Mouse (Mus musculus) adrenal gland, adult 2 months (tissue): ENCODE measurements around the gene Taar1. TPM values are rescaled to one million over a fixed set of nuclear protein-coding genes. Genes with fewer than 3 reads are reported as not detected.

Source experiments
- DNase-seq: peaks from one replicate; pipeline ENCODE4 v3.0.0; 2021
- long read RNA-seq: library from polyadenylated mRNA; stranded (forward); transcript quantifications from one replicate; pipeline ENCODE4 v2.0.0, GENCODE M21; 2021
- polyA plus RNA-seq: library from polyadenylated mRNA; depleted of rRNA; stranded (reverse); fragments of >200 nt; gene quantifications from 2 replicates; pipeline ENCODE4 v1.2.3, GENCODE M21; 2012; rRNA removed
- total RNA-seq, 2 experiments: library from RNA; stranded (reverse); gene quantifications; 2 replicates each; pipeline ENCODE4 v1.2.3; 2021

The Taar1 gene
- not detected for total RNA-seq
- not detected in 2 replicates for polyA plus RNA-seq
- long read RNA-seq: 0 reads

DNA sequence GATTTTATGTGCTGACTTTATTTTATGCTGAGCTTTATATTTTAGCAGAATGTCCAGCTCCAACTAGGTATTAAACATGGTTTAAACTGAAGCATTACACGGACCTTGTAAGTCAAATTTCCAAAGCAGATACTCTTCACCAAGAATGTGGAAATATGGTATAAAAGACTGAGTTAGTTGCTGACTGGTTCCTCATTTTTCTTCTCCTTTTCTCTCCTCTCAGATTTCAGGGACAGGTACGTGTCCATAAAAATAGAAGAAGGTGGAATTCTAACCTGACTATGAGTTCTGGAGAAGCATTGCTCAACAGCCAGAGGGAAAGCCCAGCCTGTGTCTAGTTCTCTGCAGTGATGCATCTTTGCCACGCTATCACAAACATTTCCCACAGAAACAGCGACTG lies at the start of gene Taar1:
TSS of gene Taar1 (plus strand) at position 301 of the 400 bp plus-strand sequence.
- no peak for DNase-seq

DNA sequence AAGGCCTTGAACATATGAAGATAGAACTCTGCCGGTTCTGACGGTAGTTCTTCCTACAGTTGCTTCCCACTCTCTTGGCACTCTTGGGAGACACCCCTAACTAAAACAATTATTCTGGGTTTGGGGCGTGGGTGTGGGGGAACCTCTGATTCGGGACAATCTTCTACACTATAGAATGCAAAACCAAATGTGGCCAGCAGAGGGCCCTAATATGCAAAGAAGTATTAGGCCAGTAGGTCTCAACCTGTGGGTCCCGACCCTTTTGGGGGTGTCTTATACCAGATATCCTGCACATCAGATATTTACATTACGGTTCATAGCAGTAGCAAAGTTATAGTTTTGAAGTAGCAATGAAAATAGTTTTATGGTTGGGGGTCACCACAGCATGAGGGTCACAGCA lies 39.5 kb upstream of the Taar1 start:
- DNase-seq: peak; percentile 15

GRCm38 (mm10) chr10:23884910-23885309 lies 35.2 kb upstream of the Taar1 start:
- no peak for DNase-seq

- no peak for DNase-seq
Observed at GRCm38 (mm10) chr10:23886060-23886459, 34.1 kb upstream of the Taar1 start.

- no peak for DNase-seq
Observed at GRCm38 (mm10) chr10:23892987-23893386, 27.2 kb upstream of the Taar1 start.

DNA sequence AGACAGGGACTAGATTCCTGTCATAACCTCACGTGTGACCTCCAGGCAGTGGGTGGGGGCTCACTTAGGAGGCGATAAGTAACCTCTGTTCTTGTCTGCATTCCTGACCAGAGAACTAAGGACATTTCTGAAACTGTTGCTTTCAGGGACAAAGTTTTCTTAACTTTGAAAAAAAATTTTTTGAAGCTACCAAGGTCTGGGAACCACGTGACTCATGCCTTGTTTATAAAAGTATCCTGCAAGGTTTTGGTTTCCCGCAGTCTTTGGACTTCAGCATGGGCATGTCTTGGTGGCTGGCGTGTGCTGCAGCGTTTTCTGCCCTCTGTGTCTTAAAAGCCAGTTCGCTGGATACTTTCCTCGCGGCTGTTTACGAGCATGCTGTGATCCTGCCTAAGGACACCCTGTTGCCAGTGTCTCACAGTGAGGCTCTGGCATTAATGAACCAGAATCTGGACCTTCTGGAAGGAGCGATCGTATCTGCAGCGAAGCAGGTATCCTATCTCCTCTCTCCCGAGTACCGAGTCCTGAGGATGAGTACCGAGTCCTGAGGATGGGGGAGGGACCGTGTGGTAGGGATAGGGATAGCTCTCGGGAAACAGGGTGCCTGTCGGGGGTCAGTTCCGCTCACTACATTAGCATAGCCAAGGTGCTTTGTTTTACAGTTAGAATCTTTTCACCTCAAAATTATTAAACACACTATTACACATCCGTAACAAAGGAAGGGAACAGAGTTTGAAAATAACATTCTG lies 25.4 kb upstream of the Taar1 start, which contains the start of gene Vnn1:
TSS of gene Vnn1 (plus strand) at position 88 of the 749 bp plus-strand sequence.
- DNase-seq: peak; percentile 58

GRCm38 (mm10) chr10:23895376-23895775 lies 24.8 kb upstream of the Taar1 start:
- DNase-seq: peak; percentile 28

GRCm38 (mm10) chr10:23901119-23901518 lies 19.0 kb upstream of the Taar1 start:
- DNase-seq: no peak

DNA sequence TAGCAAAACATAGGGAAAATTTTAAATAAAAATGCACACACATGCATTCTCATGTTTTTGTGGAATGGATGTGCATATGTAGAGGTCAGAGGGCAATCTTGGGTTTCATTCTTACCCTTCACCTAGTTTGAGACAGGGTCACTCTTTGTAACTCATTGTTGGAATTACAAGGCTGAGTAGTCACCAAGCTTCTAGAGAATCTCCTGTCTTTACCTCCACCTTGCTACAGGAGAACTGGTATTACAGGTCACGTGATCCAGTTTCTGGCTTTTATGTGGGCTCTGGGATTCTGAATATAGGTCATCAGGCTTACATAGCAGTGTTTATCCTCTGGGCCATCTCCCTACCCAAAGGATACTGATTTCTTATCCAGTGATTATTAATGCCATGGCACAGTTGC lies 14.5 kb upstream of the Taar1 start:
- no peak for DNase-seq

GRCm38 (mm10) chr10:23922468-23922867 lies 2.3 kb downstream of the Taar1 start:
- DNase-seq: no peak

- peak; percentile 21 for DNase-seq
Observed at GRCm38 (mm10) chr10:23923941-23924340, 3.8 kb downstream of the Taar1 start.

- no peak for DNase-seq
Observed at GRCm38 (mm10) chr10:23937613-23938012, 17.5 kb downstream of the Taar1 start.

DNA sequence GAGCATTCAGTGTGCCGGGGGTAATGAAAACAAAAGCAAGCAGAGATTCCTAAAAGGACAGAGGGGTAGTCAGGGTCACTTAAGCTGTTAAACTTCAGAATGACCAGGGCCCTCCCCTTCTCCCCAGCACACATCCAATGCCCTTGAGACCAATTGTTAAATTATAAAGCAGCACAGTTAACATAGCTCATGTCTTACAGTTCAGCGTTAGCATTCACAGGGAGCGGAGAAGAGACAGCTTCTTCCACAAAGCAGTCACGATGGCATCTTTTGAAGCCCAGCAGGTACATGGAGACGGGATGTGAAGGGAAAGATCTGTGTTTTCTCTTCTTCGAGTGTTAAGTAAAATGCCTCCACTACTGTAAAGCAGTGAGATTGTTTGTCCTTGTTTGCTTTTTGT lies 18.2 kb downstream of the Taar1 start, which contains the start of gene Taar2:
TSS of gene Taar2 (plus strand) at position 261 of the 400 bp plus-strand sequence.
- DNase-seq: no peak

GRCm38 (mm10) chr10:23942465-23942864 lies 22.3 kb downstream of the Taar1 start:
- DNase-seq: no peak

GRCm38 (mm10) chr10:23948026-23948425 lies 27.9 kb downstream of the Taar1 start:
- no peak for DNase-seq

GRCm38 (mm10) chr10:23949508-23950005 lies 29.4 kb downstream of the Taar1 start, which contains the start of gene Taar3:
Gene Taar3, plus strand, starts transcription at chr10:23949558.
- DNase-seq: no peak

GRCm38 (mm10) chr10:23951714-23952113 lies 31.6 kb downstream of the Taar1 start:
- DNase-seq: no peak

DNA sequence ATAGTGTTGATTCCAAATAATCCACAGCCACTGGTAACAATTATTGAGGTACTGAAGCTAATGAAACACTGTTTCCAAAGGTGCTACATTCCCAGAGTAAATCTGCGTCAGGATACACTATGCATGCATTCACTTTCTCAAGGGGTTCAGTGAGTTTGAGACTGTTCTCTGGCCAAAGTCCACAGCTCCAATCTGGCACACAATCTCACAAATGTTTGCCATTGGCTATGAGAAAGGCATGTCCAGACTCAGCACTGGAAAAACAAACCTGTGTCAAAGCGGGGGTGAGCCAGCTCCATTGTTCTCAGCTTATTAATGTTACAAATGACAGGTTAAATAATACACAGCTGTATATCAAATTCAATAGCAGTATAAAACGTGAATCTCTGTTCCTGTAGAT lies 38.9 kb downstream of the Taar1 start:
- DNase-seq: no peak

GRCm38 (mm10) chr10:23960444-23960915 lies 40.3 kb downstream of the Taar1 start, which contains the start of gene Taar4:
Gene Taar4, plus strand, starts transcription at chr10:23960494.
- DNase-seq: no peak

DNA sequence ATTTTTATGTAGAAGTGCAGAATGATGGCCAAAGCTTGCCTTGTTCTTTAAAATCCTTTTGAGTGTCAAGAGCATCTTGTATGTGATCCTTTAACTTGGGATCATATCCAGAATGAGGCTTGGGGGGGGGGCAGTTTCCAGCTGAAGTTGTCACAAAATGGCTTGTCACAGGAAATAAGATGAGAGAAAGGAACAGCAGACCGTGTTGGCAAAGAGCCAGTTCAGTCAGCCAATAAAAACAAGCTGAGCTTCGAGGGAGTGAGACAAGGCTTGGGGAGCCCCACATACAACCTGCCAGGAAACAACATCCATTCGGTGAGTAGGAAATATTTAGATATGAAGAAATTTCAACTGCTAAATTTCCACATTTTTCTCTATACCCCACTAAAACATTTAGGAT lies 43.3 kb downstream of the Taar1 start:
- no peak for DNase-seq

DNA sequence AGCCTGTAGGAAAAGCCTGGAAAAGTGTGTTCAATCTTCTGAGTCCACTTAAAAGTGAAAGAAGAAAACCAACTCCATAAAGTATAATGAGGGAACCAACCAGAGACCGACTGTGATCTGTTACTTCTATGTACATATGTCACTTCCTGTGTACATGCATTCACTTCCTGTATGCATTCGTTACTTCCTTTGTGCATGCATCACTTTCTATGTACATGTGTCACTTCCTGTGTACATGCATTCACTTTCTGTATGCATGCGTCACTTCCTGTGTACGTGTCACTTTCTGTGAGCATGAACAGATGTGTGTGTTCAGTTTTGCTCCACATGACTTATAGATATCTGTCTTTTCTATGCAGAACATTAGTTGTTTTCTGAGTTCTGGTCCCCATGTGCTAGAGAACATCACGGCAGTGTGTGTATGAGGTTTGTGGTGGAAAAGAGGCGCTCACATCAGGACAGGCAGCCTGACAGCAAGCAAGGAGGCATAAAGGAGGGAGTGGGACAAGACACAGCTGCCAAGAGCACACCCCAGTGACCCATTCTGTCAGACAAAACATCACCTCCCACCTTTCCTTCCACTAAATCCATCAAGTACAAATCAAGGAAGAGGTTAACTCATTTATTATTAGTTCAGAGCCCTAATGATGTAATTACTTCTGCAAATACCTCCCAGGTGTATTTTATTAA lies 44.9 kb downstream of the Taar1 start:
- no peak for DNase-seq

DNA sequence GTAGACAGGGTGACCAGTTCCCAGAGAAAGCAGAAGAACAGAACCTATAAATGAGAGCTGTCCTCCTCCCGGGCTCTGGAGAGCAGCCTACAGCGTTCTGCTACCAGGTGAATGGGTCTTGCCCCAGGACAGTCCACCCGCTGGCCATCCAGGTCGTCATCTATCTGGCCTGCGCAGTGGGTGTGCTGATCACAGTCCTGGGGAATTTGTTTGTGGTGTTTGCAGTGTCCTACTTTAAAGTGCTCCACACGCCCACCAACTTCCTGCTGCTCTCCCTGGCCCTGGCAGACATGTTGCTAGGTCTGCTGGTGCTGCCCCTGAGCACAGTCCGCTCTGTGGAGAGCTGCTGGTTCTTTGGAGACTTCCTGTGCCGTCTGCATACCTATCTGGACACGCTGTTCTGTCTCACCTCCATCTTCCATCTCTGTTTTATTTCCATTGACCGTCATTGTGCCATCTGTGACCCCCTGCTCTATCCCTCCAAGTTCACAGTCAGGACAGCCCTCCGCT lies 50.6 kb downstream of the Taar1 start, which contains the start of gene Taar5:
TSS of gene Taar5 (plus strand) at position 51 of the 510 bp plus-strand sequence.
- no peak for DNase-seq
